Mouse (Mus musculus) WW6 (cell line): ENCODE measurements around the gene Tmem150a.

Source experiments
- DNase-seq: peaks from one replicate; pipeline ENCODE4 v3.0.0-alpha.2; 2013; ENCODE audit warnings: low read depth, low spot score

Gene Tmem150a

GRCm38 (mm10) chr6:72374206-72374605 is 19.0 kb downstream of the Tmem150a start:
- DNase-seq, result no peak

- DNase-seq, result no peak
These were observed 19.7 kb downstream of the Tmem150a start for GRCm38 (mm10) chr6:72374820-72375563.

- DNase-seq, result no peak
These were observed 23.4 kb downstream of the Tmem150a start for GRCm38 (mm10) chr6:72378510-72379234.

GRCm38 (mm10) chr6:72379377-72380130 is 24.3 kb downstream of the Tmem150a start:
- no peak for DNase-seq

- DNase-seq, result no peak
These were observed 25.0 kb downstream of the Tmem150a start, which contains the start of gene Vamp5 for GRCm38 (mm10) chr6:72380131-72380770. TSS of gene Vamp5 (minus strand) at chr6:72380468.

GRCm38 (mm10) chr6:72382494-72382893 is 27.2 kb downstream of the Tmem150a start:
- no peak for DNase-seq

- no peak for DNase-seq
These were observed 28.0 kb downstream of the Tmem150a start for GRCm38 (mm10) chr6:72383142-72383820.

GRCm38 (mm10) chr6:72383952-72384351 is 28.7 kb downstream of the Tmem150a start:
- no peak for DNase-seq

- DNase-seq, result no peak
These were observed 30.0 kb downstream of the Tmem150a start for GRCm38 (mm10) chr6:72385258-72385657.

- DNase-seq, result no peak
These were observed 31.3 kb downstream of the Tmem150a start for GRCm38 (mm10) chr6:72386561-72386960.

- DNase-seq, result no peak
These were observed 32.6 kb downstream of the Tmem150a start for GRCm38 (mm10) chr6:72387816-72388215.

GRCm38 (mm10) chr6:72388266-72388665 is 33.0 kb downstream of the Tmem150a start:
- DNase-seq, result no peak

GRCm38 (mm10) chr6:72388791-72389329 is 33.6 kb downstream of the Tmem150a start:
- no peak for DNase-seq

- DNase-seq, result no peak
These were observed 34.3 kb downstream of the Tmem150a start for GRCm38 (mm10) chr6:72389471-72389940.

GRCm38 (mm10) chr6:72389941-72390771 is 34.9 kb downstream of the Tmem150a start, which contains the start of gene Vamp8:
TSS of gene Vamp8 (minus strand) at chr6:72390703.
- DNase-seq, result no peak

GRCm38 (mm10) chr6:72390795-72391521 is 35.7 kb downstream of the Tmem150a start:
- no peak for DNase-seq

GRCm38 (mm10) chr6:72392341-72392740 is 37.1 kb downstream of the Tmem150a start:
- DNase-seq, result no peak

GRCm38 (mm10) chr6:72396837-72397251 is 41.6 kb downstream of the Tmem150a start:
- DNase-seq, result no peak

GRCm38 (mm10) chr6:72399967-72400366 is 44.7 kb downstream of the Tmem150a start:
- no peak for DNase-seq
